Comparison of ENCODE assay signal across 8 mouse cellular contexts in genomic region chr17:21422664-21423599, GRCm38 (mm10). TPM values are rescaled to one million over a fixed set of nuclear protein-coding genes. Genes with fewer than 3 reads are reported as not detected.
DNase-seq lines count a peak whose midpoint lies in the region; ATAC-seq lines count a peak whose summit lies in the region.

TSS of gene Zfp54 (plus strand) at chr17:21423227.

- H3K4me1 ChIP-seq in hindbrain, embryonic 15.5 days (replicated peaks), result peaks cover 10% of the 10 kb centered on the region

- peak; percentile 5 for DNase-seq in WW6 (ENCODE audit: low read depth, low spot score)
- DNase-seq in cerebellum, postnatal 25 days, result peak; percentile 59 to 77
- DNase-seq in gastrocnemius, adult 18-20 months (ENCODE audit: low spot score), result peak; percentile 58
- peak; percentile 14 to 17 for DNase-seq in layer of hippocampus, postnatal 36 days
- DNase-seq in lung, postnatal 25 days (ENCODE audit: low spot score), result peak; percentile 81
- peak; percentile 40 for DNase-seq in retina, adult 2 months (ENCODE audit: low read depth, low spot score)
- peak; percentile 82 for DNase-seq in thymus, postnatal 25 days

- peak within 1 kb of the TSS; percentile 87 for H3K4me2 ChIP-seq in hindbrain, embryonic 15.5 days

- no peaks in the 10 kb centered on the region for H3K36me3 ChIP-seq in hindbrain, embryonic 15.5 days

- H3K9ac ChIP-seq in hindbrain, embryonic 15.5 days, result peak within 1 kb of the TSS; percentile 40

- H3K27ac ChIP-seq in hindbrain, embryonic 15.5 days (replicated peaks), result peak within 1 kb of the TSS; percentile 60

- no peaks in the 10 kb centered on the region for H3K27me3 ChIP-seq in hindbrain, embryonic 15.5 days

- no peaks in the 10 kb centered on the region for H3K9me3 ChIP-seq in hindbrain, embryonic 15.5 days

- peak; percentile 99 for ATAC-seq in hindbrain, embryonic 15.5 days (ENCODE audit: low FRiP score, low read depth)

- under 1% methylated on average over 22 of the region's 22 CpGs for WGBS in hindbrain, embryonic 15.5 days

- peak within 1 kb of the TSS; percentile 54 for H3K4me3 ChIP-seq in hindbrain, embryonic 15.5 days

RNA-seq across cellular contexts. Expression of gene Zfp54, which starts in this region (rescaled TPM):
- 1 to 10 TPM in 1 of 2 experiments, under 1 TPM in 1; 0.66 to 1.0 TPM for total RNA-seq in gastrocnemius, adult 18-20 months (2021)
- 4.4 and 5.7 TPM in 2 replicates for polyA plus RNA-seq in hindbrain, embryonic 15.5 days (2015; fragmentation: Nextera tagmentation; extraction: Ambion mirVana)
- 1 to 10 TPM in 1 of 2 experiments, under 1 TPM in 1; 0.86 to 1.2 TPM for total RNA-seq in layer of hippocampus, postnatal 36 days (2021)

Comparison
In these comparisons a context has a peak if more than half of its experiments do, and no peak if none do; other contexts are left out.
1. Peak in every context shown above with its lines: DNase-seq, ATAC-seq, H3K4me3 ChIP-seq and H3K27ac ChIP-seq.
2. DNase-seq: peak in every context shown above with its lines; median percentile 82 in thymus, postnatal 25 days; 81 in lung, postnatal 25 days; 68 in cerebellum, postnatal 25 days; 58 in gastrocnemius, adult 18-20 months; 40 in retina, adult 2 months; 16 in layer of hippocampus, postnatal 36 days; 5 in WW6.